Mouse (Mus musculus) heart, embryonic 14.5 days (tissue): ENCODE measurements at regions not wholly inside any gene's neighbourhood (a gene's known extent, or its start where the extent isn't known, plus 50 kb on each side); places are given as distances from the start of the nearest gene placed in this dataset.

Experiments used
- ATAC-seq: fragments of 200-750 bp; cut with Nextera tagmentation; 2 replicates; pipeline ENCODE4 v1.8.0; 2017; ENCODE audit warnings: low read depth, moderate TSS enrichment; ENCODE audit not compliant: insufficient number of reproducible peaks, insufficient read depth, low FRiP score
- H3K27ac ChIP-seq, 2 experiments: fragments of 200-500 bp in 1 of 2; fragments of 300-500 bp in 1 of 2; sonication (generic) in 1 of 2; replicated peaks in 1 of 2; 2 replicates each; pipeline ENCODE4 v1.5.1; 2012 to 2014; ENCODE audit warnings: low read depth in 2 of 2, low read length in 2 of 2, control low read depth in 1 of 2, mild to moderate bottlenecking in 1 of 2, mixed read lengths in 1 of 2; ENCODE audit not compliant: control insufficient read depth in 1 of 2, insufficient read depth in 1 of 2
- H3K27me3 ChIP-seq: fragments of 300-500 bp; sonication (generic); 2 replicates; pipeline ENCODE4 v1.6.1; 2014; ENCODE audit warnings: mild to moderate bottlenecking, low read length, control low read depth; ENCODE audit not compliant: control insufficient read depth, insufficient read depth
- H3K36me3 ChIP-seq: fragments of 300-500 bp; sonication (generic); 2 replicates; pipeline ENCODE4 v1.6.1; 2014; ENCODE audit warnings: mild to moderate bottlenecking, control low read depth, low read length, mixed read lengths; ENCODE audit not compliant: control insufficient read depth, insufficient read depth
- H3K4me1 ChIP-seq, 2 experiments: fragments of 200-500 bp in 1 of 2; fragments of 300-500 bp in 1 of 2; sonication (generic) in 1 of 2; 2 replicates each; pipeline ENCODE4 v1.6.1; 2012 to 2014; ENCODE audit warnings: low read length in 2 of 2, control low read depth in 1 of 2, mixed read lengths in 1 of 2; ENCODE audit not compliant: control insufficient read depth in 2 of 2, insufficient read depth in 2 of 2
- H3K4me2 ChIP-seq: fragments of 300-500 bp; sonication (generic); 2 replicates; pipeline ENCODE4 v1.6.1; 2014; ENCODE audit warnings: mild to moderate bottlenecking, low read length
- H3K4me3 ChIP-seq, 2 experiments: fragments of 200-500 bp in 1 of 2; fragments of 300-500 bp in 1 of 2; sonication (generic) in 1 of 2; 2 replicates each; pipeline ENCODE4 v1.5.1; 2012 to 2014; ENCODE audit warnings: low read length in 2 of 2, mild to moderate bottlenecking in 2 of 2, control low read depth in 1 of 2, low read depth in 1 of 2, moderate library complexity in 1 of 2; ENCODE audit not compliant: control insufficient read depth in 1 of 2, insufficient read depth in 1 of 2
- H3K9ac ChIP-seq: fragments of 300-500 bp; sonication (generic); 2 replicates; pipeline ENCODE4 v1.6.1; 2014; ENCODE audit warnings: mild to moderate bottlenecking, low read length
- H3K9me3 ChIP-seq: fragments of 300-500 bp; sonication (generic); 2 replicates; pipeline ENCODE4 v1.6.1; 2016; ENCODE audit warnings: low read length, control low read depth; ENCODE audit not compliant: control insufficient read depth
- WGBS: fragments of 180-500 bp; shearing (Covaris S2); extraction: QIAGEN DNeasy Blood & Tissue Kit; methylation state at CpG from one replicate; pipeline ENCODE4 v1.1.7; 2014; 5-methylcytosine and 5-hydroxymethylcytosine counted together

- Histone ChIP-seq H3K27me3 (no peaks in the 10 kb centered on the region), H3K27ac (no peak overlapping the region), H3K9ac (no peak overlapping the region), H3K9me3 (no peaks in the 10 kb centered on the region), H3K4me2 (no peak overlapping the region), H3K4me1 (peaks cover 9 to 24% of the 10 kb centered on the region in 2 experiments), H3K36me3 (no peaks in the 10 kb centered on the region), H3K4me3 (no peak overlapping the region)
- WGBS: 52% methylated on average over 5 of the region's 5 CpGs
- no peak for ATAC-seq
Measured at GRCm38 (mm10) chr10:111719632-111720031, 213.5 kb downstream of the Phlda1 start.

GRCm38 (mm10) chr10:111721068-111721467 is 215.0 kb downstream of the Phlda1 start:
- H3K9ac ChIP-seq: peak overlapping the region; percentile 16; the same call in 1 of the 2 replicates
- ATAC-seq: peak; percentile 61; the same call in 1 of the 2 replicates
- 34% methylated on average over 5 of the region's 5 CpGs for WGBS
- peak overlapping the region; percentile 63 to 77 for H3K27ac ChIP-seq
- no peak overlapping the region for H3K4me3 ChIP-seq
- H3K4me1 ChIP-seq: peaks cover 10 to 26% of the 10 kb centered on the region in 2 experiments
- no peaks in the 10 kb centered on the region for H3K9me3 ChIP-seq
- no peak overlapping the region for H3K4me2 ChIP-seq
- H3K36me3 ChIP-seq: no peaks in the 10 kb centered on the region
- H3K27me3 ChIP-seq: no peaks in the 10 kb centered on the region

- no peak overlapping the region for H3K4me3 ChIP-seq
- no peak for ATAC-seq
- no peak overlapping the region for H3K9ac ChIP-seq
- H3K36me3 ChIP-seq: no peaks in the 10 kb centered on the region
- peaks cover 10 to 26% of the 10 kb centered on the region in 2 experiments for H3K4me1 ChIP-seq
- H3K4me2 ChIP-seq: no peak overlapping the region
- no peaks in the 10 kb centered on the region for H3K9me3 ChIP-seq
- WGBS: 89% methylated on average over 2 of the region's 2 CpGs
- no peak overlapping the region for H3K27ac ChIP-seq
- H3K27me3 ChIP-seq: no peaks in the 10 kb centered on the region
Measured at GRCm38 (mm10) chr10:111723885-111724284, 217.8 kb downstream of the Phlda1 start.

GRCm38 (mm10) chr10:111724574-111725414 is 218.7 kb downstream of the Phlda1 start:
- no peak overlapping the region for H3K9ac ChIP-seq
- H3K4me1 ChIP-seq: peaks cover 10 to 23% of the 10 kb centered on the region in 2 experiments
- H3K27ac ChIP-seq: no peak overlapping the region
- no peak for ATAC-seq
- WGBS: 43% methylated on average over 7 of the region's 7 CpGs
- H3K27me3 ChIP-seq: no peaks in the 10 kb centered on the region
- no peak overlapping the region for H3K4me2 ChIP-seq
- no peak overlapping the region for H3K4me3 ChIP-seq
- H3K9me3 ChIP-seq: no peaks in the 10 kb centered on the region
- no peaks in the 10 kb centered on the region for H3K36me3 ChIP-seq

GRCm38 (mm10) chr10:111736026-111736425 is 229.9 kb downstream of the Phlda1 start:
- WGBS: 56% methylated on average over 3 of the region's 3 CpGs
- Histone ChIP-seq H3K9ac (no peak overlapping the region), H3K27ac (no peak overlapping the region), H3K4me3 (no peak overlapping the region), H3K27me3 (no peaks in the 10 kb centered on the region), H3K9me3 (no peaks in the 10 kb centered on the region), H3K4me2 (no peak overlapping the region), H3K4me1 (no peaks in the 10 kb centered on the region), H3K36me3 (no peaks in the 10 kb centered on the region)
- ATAC-seq: no peak

GRCm38 (mm10) chr10:111739471-111740138 is 232.9 kb upstream of the Krr1 start:
- WGBS: 49% methylated on average over 5 of the region's 5 CpGs
- ATAC-seq: no peak

GRCm38 (mm10) chr10:111740586-111741265 is 231.7 kb upstream of the Krr1 start:
- Histone ChIP-seq H3K27me3 (no peaks in the 10 kb centered on the region), H3K27ac (no peak overlapping the region), H3K4me3 (no peak overlapping the region), H3K4me1 (peaks cover 3% of the 10 kb centered on the region in 2 experiments; a peak in 2 of 4 replicates), H3K9ac (no peak overlapping the region), H3K9me3 (no peaks in the 10 kb centered on the region), H3K4me2 (no peak overlapping the region), H3K36me3 (no peaks in the 10 kb centered on the region)
- 70% methylated on average over 9 of the region's 9 CpGs for WGBS
- no peak for ATAC-seq

More at GRCm38 (mm10) chr10:111739471-111740138, 232.9 kb upstream of the Krr1 start:
- no peaks in the 10 kb centered on the region for H3K27me3 ChIP-seq
- no peak overlapping the region for H3K9ac ChIP-seq
- no peak overlapping the region for H3K4me3 ChIP-seq
- no peaks in the 10 kb centered on the region for H3K36me3 ChIP-seq
- no peaks in the 10 kb centered on the region for H3K9me3 ChIP-seq
- no peak overlapping the region for H3K27ac ChIP-seq
- peaks cover 3% of the 10 kb centered on the region in 2 experiments; a peak in 2 of 4 replicates for H3K4me1 ChIP-seq
- no peak overlapping the region for H3K4me2 ChIP-seq
